Mouse (Mus musculus) MEL-GATA-1-ER (cell line): Measurements from ENCODE around the gene Tssc4.

ENCODE experiments used
- DNase-seq: peaks from one replicate; pipeline ENCODE4 v3.0.0-alpha.2; 2012; ENCODE audit warnings: low read depth; ENCODE audit errors: extremely low read depth

The Tssc4 gene

GRCm38 (mm10) chr7:143068882-143069591 is at the start of gene Tssc4:
TSS of gene Tssc4 (plus strand) at chr7:143069249.
- peak; percentile 99 for DNase-seq

- DNase-seq = no peak
These were observed 49.0 kb upstream of the Tssc4 start for GRCm38 (mm10) chr7:143020040-143020439.

DNA sequence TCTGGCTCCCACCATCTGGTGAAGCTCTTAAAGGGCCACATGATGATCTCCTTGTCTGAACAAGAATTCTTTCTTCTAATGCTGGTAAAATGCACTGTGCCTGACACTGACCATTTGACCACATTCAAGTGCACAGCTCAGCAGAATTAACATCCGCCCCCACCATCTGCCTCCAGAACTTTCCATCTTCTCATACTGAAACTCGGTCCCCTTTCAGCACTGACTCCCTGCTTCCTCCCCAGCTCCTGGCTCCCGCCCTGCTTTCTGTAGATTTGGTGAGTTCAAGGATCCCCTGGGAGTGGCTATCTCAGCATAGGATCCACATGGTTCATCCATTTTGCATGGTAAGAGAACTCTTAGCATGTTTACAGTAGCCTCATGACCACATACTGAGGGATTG is 48.3 kb upstream of the Tssc4 start:
- DNase-seq = no peak

GRCm38 (mm10) chr7:143021356-143022164 is 47.5 kb upstream of the Tssc4 start:
- peak; percentile 59 for DNase-seq

DNA sequence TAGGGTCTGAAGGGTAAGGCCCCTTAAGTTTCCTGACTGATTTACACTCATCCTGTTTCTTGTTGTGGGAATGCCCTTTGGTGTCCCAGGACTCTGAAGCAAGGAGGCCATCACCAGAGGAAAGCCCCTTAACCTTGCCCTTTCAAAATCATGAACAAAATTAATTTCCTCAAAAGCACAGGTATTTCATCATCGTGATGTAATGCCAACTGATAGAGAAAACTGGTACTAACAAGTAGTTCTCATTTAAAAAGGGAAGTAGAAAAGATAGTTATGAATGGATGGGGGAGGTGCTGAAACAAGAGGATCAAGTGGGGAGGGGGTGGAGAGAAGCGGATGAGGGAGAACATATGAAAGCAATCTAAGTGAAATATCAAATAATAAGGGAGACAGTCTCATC is 45.5 kb upstream of the Tssc4 start:
- DNase-seq = peak; percentile 75

DNA sequence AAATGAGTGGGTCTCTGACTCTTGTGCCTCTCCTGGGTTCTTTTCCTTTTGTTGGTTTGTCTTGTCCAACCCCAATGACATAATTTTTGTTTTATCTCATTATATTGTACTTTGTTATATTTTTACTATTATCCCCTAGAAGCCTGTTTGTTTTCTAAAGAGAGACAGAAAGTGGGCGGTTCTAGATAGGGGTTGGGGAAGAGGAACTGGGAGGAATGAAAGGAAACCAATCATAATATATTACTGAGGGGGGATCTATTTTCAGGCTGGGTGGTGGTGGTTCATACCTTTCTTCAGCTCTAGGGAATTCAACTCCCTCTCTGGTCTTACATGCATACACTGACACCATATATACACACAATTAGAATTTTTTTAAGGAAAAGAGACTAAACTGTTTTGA is 44.8 kb upstream of the Tssc4 start:
- no peak for DNase-seq

GRCm38 (mm10) chr7:143025496-143025895 is 43.6 kb upstream of the Tssc4 start:
- DNase-seq = no peak

- DNase-seq = no peak
These were observed 41.9 kb upstream of the Tssc4 start for GRCm38 (mm10) chr7:143027196-143027595.

- DNase-seq = no peak
These were observed 37.2 kb upstream of the Tssc4 start for GRCm38 (mm10) chr7:143031816-143032215.

DNA sequence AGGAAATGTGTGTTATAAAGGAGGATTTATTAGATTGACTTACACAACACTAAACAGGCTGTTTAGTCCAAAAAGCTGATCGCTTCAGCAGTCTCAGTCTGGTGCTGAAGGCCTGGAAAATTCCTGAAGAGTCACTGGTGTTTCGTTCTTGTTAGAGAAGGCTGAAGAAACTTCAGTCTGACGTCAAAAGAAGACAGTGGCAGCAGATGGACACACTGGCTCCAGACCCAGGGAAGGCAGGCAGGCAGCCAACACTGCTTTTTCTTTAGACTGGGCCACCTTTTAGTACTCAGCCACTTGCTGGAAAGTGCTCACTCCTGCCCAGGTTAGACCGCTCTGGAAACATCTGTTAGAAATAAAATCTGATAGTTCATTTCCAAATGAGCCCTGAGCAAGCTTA is 35.5 kb upstream of the Tssc4 start:
- no peak for DNase-seq

DNA sequence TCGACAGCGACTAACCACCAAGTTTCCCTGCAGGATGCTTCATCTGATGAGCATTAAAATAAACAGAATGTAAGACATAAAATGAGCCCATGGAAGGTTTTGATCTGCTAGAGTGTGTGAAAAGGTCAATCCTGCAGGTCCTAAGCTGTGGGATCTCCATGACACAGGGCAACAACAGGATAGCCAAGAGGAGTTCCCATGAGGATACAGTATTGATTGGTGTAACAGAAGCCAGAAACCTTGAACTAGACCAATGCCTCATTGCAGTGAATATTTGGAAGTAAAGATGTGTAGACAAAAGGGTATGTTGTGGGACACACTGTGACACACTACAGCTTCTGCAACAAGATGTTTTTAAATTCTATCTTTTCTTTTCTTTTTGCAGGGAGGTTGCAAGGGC is 34.9 kb upstream of the Tssc4 start:
- DNase-seq = no peak

DNA sequence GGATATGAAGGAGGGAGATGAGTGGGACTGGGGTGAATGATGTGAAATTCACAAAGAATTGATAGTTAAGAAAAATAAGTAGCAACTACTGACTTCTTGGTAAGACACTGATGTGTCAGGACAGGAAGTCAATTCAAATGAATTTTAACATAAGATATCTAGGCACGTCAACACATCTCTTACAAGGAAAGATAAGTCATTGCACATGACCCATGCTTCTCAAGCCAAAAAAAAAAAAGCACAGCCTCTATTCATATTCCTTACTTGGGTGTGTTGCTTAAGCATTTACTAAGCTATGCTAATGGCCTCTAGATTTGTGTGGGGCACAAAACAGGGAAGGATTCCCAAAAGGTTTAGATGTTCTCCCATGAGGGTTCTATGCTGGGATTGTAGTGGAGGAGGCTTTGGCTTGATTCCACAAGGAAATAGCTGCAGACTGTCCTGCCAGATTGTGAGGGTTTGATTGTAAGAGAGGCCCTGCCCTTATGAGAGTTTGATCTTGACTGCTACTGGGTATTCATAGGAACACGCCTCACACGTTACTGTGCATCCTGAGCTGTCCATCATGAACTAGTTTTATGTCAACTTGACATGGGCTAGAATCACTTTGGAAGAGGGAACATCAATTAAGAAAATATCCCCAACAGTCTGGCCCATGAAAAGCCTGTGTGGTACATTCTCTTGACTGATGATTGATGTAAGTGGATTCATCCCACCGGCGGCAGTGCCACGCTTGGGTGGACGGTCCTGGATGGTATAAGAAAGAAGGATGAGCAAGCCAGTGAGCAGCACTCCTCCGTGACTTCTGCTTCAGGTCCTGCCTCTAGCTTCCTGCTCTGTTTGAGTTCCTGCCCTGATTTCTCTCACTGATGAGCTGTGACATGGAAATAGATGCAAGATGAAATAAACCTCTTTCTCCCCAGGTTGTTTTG is 34.3 kb upstream of the Tssc4 start:
- no peak for DNase-seq

DNA sequence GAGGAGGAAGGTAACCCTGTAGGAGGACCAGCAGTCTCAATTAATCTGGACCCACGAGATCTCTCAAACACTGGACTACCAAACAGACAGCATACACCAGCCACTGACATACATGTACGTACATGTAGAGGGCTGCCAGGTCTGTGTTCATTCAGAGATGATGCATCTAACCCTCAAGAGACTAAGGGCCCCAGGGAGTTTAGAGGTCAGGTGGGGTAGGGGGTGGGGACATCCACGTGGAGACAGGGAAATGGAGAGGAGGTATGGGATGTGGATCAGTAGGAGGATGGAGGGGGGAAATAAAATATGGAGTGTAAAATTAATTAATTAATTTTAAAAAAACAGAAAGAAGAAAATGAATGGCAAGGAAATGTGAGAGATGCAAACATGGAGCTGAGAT is 32.3 kb upstream of the Tssc4 start:
- DNase-seq = no peak

GRCm38 (mm10) chr7:143037306-143037705 is 31.7 kb upstream of the Tssc4 start:
- no peak for DNase-seq

- peak; percentile 74 for DNase-seq
These were observed 30.7 kb upstream of the Tssc4 start for GRCm38 (mm10) chr7:143038174-143038931.

- DNase-seq = no peak
These were observed 28.5 kb upstream of the Tssc4 start for GRCm38 (mm10) chr7:143040561-143040960.

DNA sequence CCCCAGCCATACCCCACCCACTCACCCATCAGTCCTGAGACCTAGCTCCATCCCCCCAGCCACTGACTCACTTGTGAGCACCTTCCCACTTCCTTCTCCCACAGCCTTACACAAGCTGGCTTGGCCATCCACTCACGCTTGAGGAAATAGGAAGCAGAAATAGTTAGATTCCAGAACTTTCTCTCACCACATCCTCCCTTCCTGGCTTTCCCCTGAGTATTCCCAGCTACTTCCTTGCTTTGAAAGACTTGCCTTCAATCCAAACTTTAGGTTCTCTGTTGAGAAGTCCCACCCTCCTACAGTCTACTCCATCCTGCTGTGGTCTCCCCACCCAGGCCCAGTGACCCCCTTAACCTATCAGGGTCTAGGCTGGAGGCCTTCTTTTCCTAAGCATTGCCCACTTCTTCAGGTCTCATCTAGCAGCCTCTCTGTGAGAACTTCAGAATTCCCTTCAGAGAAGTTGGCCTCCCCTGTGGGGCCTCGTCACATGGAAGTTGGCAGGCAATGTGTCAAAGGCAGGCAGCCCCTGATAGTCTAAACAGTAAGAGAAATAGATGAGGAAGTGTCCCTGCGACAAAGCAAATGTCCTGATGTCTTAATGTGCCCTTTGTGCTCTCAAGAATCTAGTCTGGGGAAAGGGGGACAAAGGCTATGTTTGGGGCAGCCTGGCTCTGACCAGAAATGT is 27.8 kb upstream of the Tssc4 start:
- DNase-seq = no peak

DNA sequence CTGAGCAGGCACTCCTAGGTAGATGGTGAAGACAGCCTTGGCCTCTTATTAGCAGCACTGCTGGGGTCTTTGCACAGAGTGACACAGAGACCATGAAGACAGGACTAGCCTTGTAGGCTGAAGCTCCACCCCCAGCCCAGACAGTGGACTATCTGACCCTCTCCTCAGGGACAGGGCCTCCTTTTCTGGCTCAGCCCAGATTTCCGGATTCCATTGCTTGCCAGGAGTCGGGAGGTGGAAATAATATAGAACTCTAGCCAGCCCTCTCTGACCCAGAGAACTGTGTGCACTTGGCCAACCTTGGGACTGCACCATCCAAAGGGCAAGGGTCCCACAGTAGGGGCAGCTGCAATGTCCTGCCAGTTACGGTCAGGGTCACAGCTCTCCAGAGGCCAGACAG is 27.0 kb upstream of the Tssc4 start:
- DNase-seq = no peak

- DNase-seq = no peak
These were observed 26.1 kb upstream of the Tssc4 start for GRCm38 (mm10) chr7:143042897-143043300.

- no peak for DNase-seq
These were observed 24.8 kb upstream of the Tssc4 start for GRCm38 (mm10) chr7:143044049-143044825.
